Mouse (Mus musculus): ENCODE data around the gene Smcr8. TPM values are rescaled to one million over a fixed set of nuclear protein-coding genes. Genes with fewer than 3 reads are reported as not detected.

The Smcr8 gene
- polyA plus RNA-seq (2012; ENCODE audit: low replicate concordance) = 0.97 and 3.1 TPM in 2 replicates

GRCm38 (mm10) chr11:60776829-60777740, at the start of gene Smcr8, which contains the start of gene Top3a:
Gene Smcr8 (plus strand): TSS chr11:60777524.
Gene Top3a (minus strand): TSS chr11:60777365.

GRCm38 (mm10) chr11:60728260-60728761, 49.0 kb upstream of the Smcr8 start, which contains the start of gene Mief2:
Gene Mief2 (plus strand): TSS chr11:60728398.

GRCm38 (mm10) chr11:60811618-60812017, 34.3 kb downstream of the Smcr8 start, which contains the start of gene Shmt1:
Gene Shmt1 (minus strand): TSS chr11:60811718.

GRCm38 (mm10) chr11:60830433-60831052, 53.2 kb downstream of the Smcr8 start, which contains the start of gene Dhrs7b:
Gene Dhrs7b (plus strand): TSS chr11:60830631.

Other genes starting within 250 kb of the Smcr8 start
- 35.7 and 41.5 TPM in 2 replicates for gene Alkbh5, start 241.1 kb upstream of the Smcr8 start, polyA plus RNA-seq (2012; ENCODE audit: low replicate concordance)
- gene Llgl1, start 77.8 kb upstream of the Smcr8 start, polyA plus RNA-seq (2012; ENCODE audit: low replicate concordance) = 16.4 and 40.4 TPM in 2 replicates
- 16.2 and 120 TPM in 2 replicates for gene Flii, start 50.3 kb upstream of the Smcr8 start, polyA plus RNA-seq (2012; ENCODE audit: low replicate concordance)
- 22.5 and 39.5 TPM in 2 replicates for gene Mief2, start 49.1 kb upstream of the Smcr8 start, polyA plus RNA-seq (2012; ENCODE audit: low replicate concordance)
- 1.7 and 6.6 TPM in 2 replicates for gene Top3a, start 159 bp upstream of the Smcr8 start, polyA plus RNA-seq (2012; ENCODE audit: low replicate concordance)
- gene Shmt1, start 34.2 kb downstream of the Smcr8 start, polyA plus RNA-seq (2012; ENCODE audit: low replicate concordance) = 1.0 and 2.3 TPM in 2 replicates
- 2.1 and 5.7 TPM in 2 replicates for gene Dhrs7b, start 53.1 kb downstream of the Smcr8 start, polyA plus RNA-seq (2012; ENCODE audit: low replicate concordance)
- gene Tmem11, start 101.7 kb downstream of the Smcr8 start, polyA plus RNA-seq (2012; ENCODE audit: low replicate concordance) = 9.4 and 11.9 TPM in 2 replicates
- 5.6 and 45.7 TPM in 2 replicates for gene Natd1, start 137.2 kb downstream of the Smcr8 start, polyA plus RNA-seq (2012; ENCODE audit: low replicate concordance)
- gene Map2k3, start 154.5 kb downstream of the Smcr8 start, polyA plus RNA-seq (2012; ENCODE audit: low replicate concordance) = 139 and 192 TPM in 2 replicates
- 0.16 TPM in 1 of 2 replicates, not detected in the other for gene Kcnj12, start 245.0 kb downstream of the Smcr8 start, polyA plus RNA-seq (2012; ENCODE audit: low replicate concordance)

Data from leukemia stem cell, adult 10-12 weeks (primary cell).